Mouse (Mus musculus): ENCODE measurements around the gene Wars. TPM values are rescaled to one million over a fixed set of nuclear protein-coding genes. Genes with fewer than 3 reads are reported as not detected.

Wars gene
- polyA plus RNA-seq, 1 experiment from 2014 or later, result 70.7 TPM

- no peak for DNase-seq (ENCODE audit: low spot score)
- no peak overlapping the region for H3K4me3 ChIP-seq (ENCODE audit: low read depth, low read length)
- TF ChIP-seq CTCF (IDR thresholded peaks at IDR 0.05; ENCODE audit: low read depth), result no peak
- TF ChIP-seq EP300 (optimal IDR thresholded peaks at IDR 0.05), result no peak
- no peak overlapping the region for H3K9ac ChIP-seq (ENCODE audit: low read length)
- WGBS, result 85% methylated on average over 8 of the region's 8 CpGs
- ATAC-seq (ENCODE audit: low FRiP score, low TSS enrichment), result no peak
- H3K4me1 ChIP-seq (replicated peaks; ENCODE audit: control insufficient read depth, insufficient read depth), result peaks cover 4% of the 10 kb centered on the region
- H3K9me3 ChIP-seq (ENCODE audit: control insufficient read depth, low read length), result no peaks in the 10 kb centered on the region
- H3K27ac ChIP-seq (replicated peaks), result no peak overlapping the region
- H3K36me3 ChIP-seq (ENCODE audit: control insufficient read depth, insufficient read depth, low read length), result no peaks in the 10 kb centered on the region
- H3K27me3 ChIP-seq (ENCODE audit: control insufficient read depth, insufficient read depth, low read length), result no peaks in the 10 kb centered on the region
- no peak overlapping the region for H3K4me2 ChIP-seq (replicated peaks; ENCODE audit: low read depth)
Measured at GRCm38 (mm10) chr12:108832851-108833250, 61.1 kb downstream of the Wars start.

- no peak overlapping the region for H3K9ac ChIP-seq (ENCODE audit: low read length)
- H3K4me1 ChIP-seq (replicated peaks; ENCODE audit: control insufficient read depth, insufficient read depth), result no peaks in the 10 kb centered on the region; the same call in none of the 2 replicates
- DNase-seq (ENCODE audit: low spot score) (no peak), ATAC-seq (ENCODE audit: low FRiP score, low TSS enrichment) (no peak)
- H3K9me3 ChIP-seq (ENCODE audit: control insufficient read depth, low read length), result no peaks in the 10 kb centered on the region
- 62% methylated on average over 9 of the region's 9 CpGs for WGBS
- no peak overlapping the region for H3K4me3 ChIP-seq (ENCODE audit: low read depth, low read length)
- no peaks in the 10 kb centered on the region for H3K36me3 ChIP-seq (ENCODE audit: control insufficient read depth, insufficient read depth, low read length)
- H3K27ac ChIP-seq (replicated peaks), result no peak overlapping the region
- TF ChIP-seq EP300 (optimal IDR thresholded peaks at IDR 0.05) (no peak), CTCF (IDR thresholded peaks at IDR 0.05; ENCODE audit: low read depth) (no peak)
- no peaks in the 10 kb centered on the region for H3K27me3 ChIP-seq (ENCODE audit: control insufficient read depth, insufficient read depth, low read length)
- H3K4me2 ChIP-seq (replicated peaks; ENCODE audit: low read depth), result no peak overlapping the region
Measured at GRCm38 (mm10) chr12:108831966-108832643, 61.9 kb downstream of the Wars start.

- no peak overlapping the region for H3K27ac ChIP-seq (replicated peaks)
- H3K9ac ChIP-seq (ENCODE audit: low read length), result no peak overlapping the region
- H3K4me3 ChIP-seq (ENCODE audit: low read depth, low read length), result no peak overlapping the region
- no peak for DNase-seq (ENCODE audit: low spot score)
- no peak overlapping the region for H3K4me2 ChIP-seq (replicated peaks; ENCODE audit: low read depth)
- no peak for ATAC-seq (ENCODE audit: low FRiP score, low TSS enrichment)
- no peaks in the 10 kb centered on the region for H3K36me3 ChIP-seq (ENCODE audit: control insufficient read depth, insufficient read depth, low read length)
- no peak for TF ChIP-seq EP300 (optimal IDR thresholded peaks at IDR 0.05)
- TF ChIP-seq CTCF (IDR thresholded peaks at IDR 0.05; ENCODE audit: low read depth), result no peak
- H3K9me3 ChIP-seq (ENCODE audit: control insufficient read depth, low read length), result no peaks in the 10 kb centered on the region
- H3K4me1 ChIP-seq (replicated peaks; ENCODE audit: control insufficient read depth, insufficient read depth), result no peaks in the 10 kb centered on the region
- WGBS, result 76% methylated on average over 6 of the region's 6 CpGs
- H3K27me3 ChIP-seq (ENCODE audit: control insufficient read depth, insufficient read depth, low read length), result no peaks in the 10 kb centered on the region
Measured at GRCm38 (mm10) chr12:108830358-108830757, 63.6 kb downstream of the Wars start.

- Histone ChIP-seq H3K4me3 (ENCODE audit: low read depth, low read length) (no peak overlapping the region), H3K9ac (ENCODE audit: low read length) (no peak overlapping the region)
- no peak for ATAC-seq (ENCODE audit: low FRiP score, low TSS enrichment)
Measured at GRCm38 (mm10) chr12:108829636-108830035, 64.3 kb downstream of the Wars start.

GRCm38 (mm10) chr12:108827641-108828040, 66.3 kb downstream of the Wars start:
- no peaks in the 10 kb centered on the region for H3K4me1 ChIP-seq (replicated peaks; ENCODE audit: control insufficient read depth, insufficient read depth)
- H3K4me3 ChIP-seq (ENCODE audit: low read depth, low read length), result no peak overlapping the region
- ATAC-seq (ENCODE audit: low FRiP score, low TSS enrichment) (no peak), DNase-seq (ENCODE audit: low spot score) (no peak)
- no peak overlapping the region for H3K27ac ChIP-seq (replicated peaks)
- H3K27me3 ChIP-seq (ENCODE audit: control insufficient read depth, insufficient read depth, low read length), result no peaks in the 10 kb centered on the region
- no peak for TF ChIP-seq CTCF (IDR thresholded peaks at IDR 0.05; ENCODE audit: low read depth)
- TF ChIP-seq EP300 (optimal IDR thresholded peaks at IDR 0.05), result no peak
- no peak overlapping the region for H3K4me2 ChIP-seq (replicated peaks; ENCODE audit: low read depth)
- H3K36me3 ChIP-seq (ENCODE audit: control insufficient read depth, insufficient read depth, low read length), result no peaks in the 10 kb centered on the region
- WGBS, result 83% methylated on average over 6 of the region's 6 CpGs
- no peak overlapping the region for H3K9ac ChIP-seq (ENCODE audit: low read length)
- H3K9me3 ChIP-seq (ENCODE audit: control insufficient read depth, low read length), result no peaks in the 10 kb centered on the region

More at GRCm38 (mm10) chr12:108829636-108830035, 64.3 kb downstream of the Wars start:
- no peak overlapping the region for H3K4me2 ChIP-seq (replicated peaks; ENCODE audit: low read depth)
- no peak for DNase-seq (ENCODE audit: low spot score)
- no peak for TF ChIP-seq CTCF (IDR thresholded peaks at IDR 0.05; ENCODE audit: low read depth)
- TF ChIP-seq EP300 (optimal IDR thresholded peaks at IDR 0.05), result no peak
- H3K36me3 ChIP-seq (ENCODE audit: control insufficient read depth, insufficient read depth, low read length), result no peaks in the 10 kb centered on the region
- H3K27ac ChIP-seq (replicated peaks), result no peak overlapping the region
- no peaks in the 10 kb centered on the region for H3K4me1 ChIP-seq (replicated peaks; ENCODE audit: control insufficient read depth, insufficient read depth)
- no peaks in the 10 kb centered on the region for H3K9me3 ChIP-seq (ENCODE audit: control insufficient read depth, low read length)
- WGBS, result 58% methylated on average over 5 of the region's 5 CpGs
- no peaks in the 10 kb centered on the region for H3K27me3 ChIP-seq (ENCODE audit: control insufficient read depth, insufficient read depth, low read length)

- ATAC-seq (ENCODE audit: low FRiP score, low TSS enrichment) (no peak), DNase-seq (ENCODE audit: low spot score) (no peak)
- Histone ChIP-seq H3K27me3 (ENCODE audit: control insufficient read depth, insufficient read depth, low read length) (no peaks in the 10 kb centered on the region), H3K27ac (replicated peaks) (no peak overlapping the region), H3K4me2 (replicated peaks; ENCODE audit: low read depth) (no peak overlapping the region), H3K9me3 (ENCODE audit: control insufficient read depth, low read length) (no peaks in the 10 kb centered on the region), H3K36me3 (ENCODE audit: control insufficient read depth, insufficient read depth, low read length) (no peaks in the 10 kb centered on the region), H3K4me3 (ENCODE audit: low read depth, low read length) (no peak overlapping the region), H3K9ac (ENCODE audit: low read length) (no peak overlapping the region), H3K4me1 (replicated peaks; ENCODE audit: control insufficient read depth, insufficient read depth) (no peaks in the 10 kb centered on the region)
- 90% methylated on average over 28 of the region's 28 CpGs for WGBS
- TF ChIP-seq EP300 (optimal IDR thresholded peaks at IDR 0.05) (no peak), CTCF (IDR thresholded peaks at IDR 0.05; ENCODE audit: low read depth) (no peak)
Measured at GRCm38 (mm10) chr12:108826958-108827535, 66.9 kb downstream of the Wars start.
